Mouse (Mus musculus): ENCODE results near the gene Ppargc1a. TPM values are rescaled to one million over a fixed set of nuclear protein-coding genes. Genes with fewer than 3 reads are reported as not detected.

The Ppargc1a gene
- polyA plus RNA-seq, 1 experiment from 2014 or later, result 0.03 TPM

DNA sequence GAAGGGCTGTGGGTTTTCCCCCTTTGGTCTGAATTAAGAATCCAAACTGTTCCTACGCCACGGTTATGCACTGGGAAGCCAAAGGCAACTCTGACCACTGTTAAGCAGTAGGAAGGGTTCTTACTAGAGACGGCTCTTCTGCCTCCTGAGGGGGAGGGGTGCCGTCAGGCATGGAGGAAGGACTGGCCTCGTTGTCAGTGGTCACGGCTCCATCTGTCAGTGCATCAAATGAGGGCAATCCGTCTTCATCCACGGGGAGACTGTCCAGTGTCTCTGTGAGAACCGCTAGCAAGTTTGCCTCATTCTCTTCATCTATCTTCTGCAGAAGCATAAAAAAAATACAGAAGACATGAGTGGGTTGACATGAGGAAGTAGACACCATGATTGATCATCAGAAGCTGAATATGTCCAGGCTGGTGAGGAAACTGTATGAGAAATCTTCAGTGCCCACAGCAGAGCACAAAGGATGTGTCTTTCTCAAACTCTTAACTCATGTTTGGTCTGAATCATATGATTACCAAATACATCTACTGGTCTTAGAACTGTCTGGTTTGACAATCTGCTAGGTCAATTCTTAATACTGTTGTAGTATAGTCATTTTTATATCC, 69.5 kb downstream of the Ppargc1a start:
- H3K4me3 ChIP-seq (ENCODE audit: inconsistent target), result no peak overlapping the region
- H3K27ac ChIP-seq, result no peak overlapping the region
- H3K36me3 ChIP-seq (ENCODE audit: inconsistent target), result no peaks in the 10 kb centered on the region
- WGBS (ENCODE audit: missing documents), result 47% methylated on average over 8 of the region's 9 CpGs
- no peaks in the 10 kb centered on the region for H3K79me2 ChIP-seq (ENCODE audit: inconsistent target)

- H3K79me2 ChIP-seq (ENCODE audit: inconsistent target), result no peaks in the 10 kb centered on the region
- H3K36me3 ChIP-seq (ENCODE audit: inconsistent target), result no peaks in the 10 kb centered on the region
- 83% methylated on average over 6 of the region's 6 CpGs for WGBS (ENCODE audit: missing documents)
- no peak overlapping the region for H3K27ac ChIP-seq
- H3K4me3 ChIP-seq (ENCODE audit: inconsistent target), result no peak overlapping the region
Measured at GRCm38 (mm10) chr5:51495446-51495845, 72.1 kb downstream of the Ppargc1a start.

DNA sequence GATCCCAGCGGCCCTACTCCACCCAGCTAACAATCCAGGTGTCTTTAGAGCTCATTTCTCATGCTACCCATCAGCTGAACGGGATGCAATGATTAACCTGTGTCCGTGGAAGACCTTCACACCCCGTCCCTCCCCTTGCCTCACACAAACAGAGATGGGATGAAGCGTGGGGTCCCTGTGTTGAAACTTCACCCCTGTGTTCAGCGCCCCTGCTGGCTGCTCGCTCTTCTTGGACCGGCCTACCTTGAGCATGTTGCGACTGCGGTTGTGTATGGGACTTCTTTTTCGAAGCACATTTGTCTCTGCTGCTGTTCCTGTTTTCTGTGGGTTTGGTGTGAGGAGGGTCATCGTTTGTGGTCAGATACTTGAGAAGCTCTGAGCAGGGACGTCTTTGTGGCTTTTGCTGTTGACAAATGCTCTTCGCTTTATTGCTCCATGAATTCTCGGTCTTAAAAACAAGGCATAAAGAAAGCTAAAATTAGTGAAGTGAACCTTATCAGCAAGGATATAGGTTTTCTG, 73.1 kb downstream of the Ppargc1a start:
- no peaks in the 10 kb centered on the region for H3K79me2 ChIP-seq (ENCODE audit: inconsistent target)
- H3K27ac ChIP-seq, result no peak overlapping the region
- 24% methylated on average over 15 of the region's 15 CpGs for WGBS (ENCODE audit: missing documents)
- H3K36me3 ChIP-seq (ENCODE audit: inconsistent target), result no peaks in the 10 kb centered on the region
- H3K4me3 ChIP-seq (ENCODE audit: inconsistent target), result no peak overlapping the region

GRCm38 (mm10) chr5:51483768-51484167, 83.8 kb downstream of the Ppargc1a start:
- 82% methylated on average over 1 of the region's 1 CpGs for WGBS (ENCODE audit: missing documents)
- Histone ChIP-seq H3K27ac (no peak overlapping the region), H3K36me3 (ENCODE audit: inconsistent target) (no peaks in the 10 kb centered on the region), H3K4me3 (ENCODE audit: inconsistent target) (no peak overlapping the region), H3K79me2 (ENCODE audit: inconsistent target) (no peaks in the 10 kb centered on the region)

- no peaks in the 10 kb centered on the region for H3K36me3 ChIP-seq (ENCODE audit: inconsistent target)
- H3K79me2 ChIP-seq (ENCODE audit: inconsistent target), result no peaks in the 10 kb centered on the region
- no peak overlapping the region for H3K4me3 ChIP-seq (ENCODE audit: inconsistent target)
- H3K27ac ChIP-seq, result no peak overlapping the region
Measured at GRCm38 (mm10) chr5:51479859-51480258, 87.7 kb downstream of the Ppargc1a start.

- no peak overlapping the region for H3K4me3 ChIP-seq (ENCODE audit: inconsistent target)
- H3K36me3 ChIP-seq (ENCODE audit: inconsistent target), result no peaks in the 10 kb centered on the region
- no peak overlapping the region for H3K27ac ChIP-seq
- no peaks in the 10 kb centered on the region for H3K79me2 ChIP-seq (ENCODE audit: inconsistent target)
- WGBS (ENCODE audit: missing documents), result 60% methylated on average over 2 of the region's 2 CpGs
Measured at GRCm38 (mm10) chr5:51479456-51479855, 88.1 kb downstream of the Ppargc1a start.

GRCm38 (mm10) chr5:51478319-51478994, 89.1 kb downstream of the Ppargc1a start:
- no peaks in the 10 kb centered on the region for H3K36me3 ChIP-seq (ENCODE audit: inconsistent target)
- no peak overlapping the region for H3K27ac ChIP-seq
- 75% methylated on average over 7 of the region's 7 CpGs for WGBS (ENCODE audit: missing documents)
- no peaks in the 10 kb centered on the region for H3K79me2 ChIP-seq (ENCODE audit: inconsistent target)
- no peak overlapping the region for H3K4me3 ChIP-seq (ENCODE audit: inconsistent target)

- no peak overlapping the region for H3K27ac ChIP-seq
- H3K79me2 ChIP-seq (ENCODE audit: inconsistent target), result no peaks in the 10 kb centered on the region
- no peaks in the 10 kb centered on the region for H3K36me3 ChIP-seq (ENCODE audit: inconsistent target)
- 90% methylated on average over 3 of the region's 3 CpGs for WGBS (ENCODE audit: missing documents)
- H3K4me3 ChIP-seq (ENCODE audit: inconsistent target), result no peak overlapping the region
Measured at GRCm38 (mm10) chr5:51477140-51477539, 90.4 kb downstream of the Ppargc1a start.

- Histone ChIP-seq H3K36me3 (ENCODE audit: inconsistent target) (no peaks in the 10 kb centered on the region), H3K27ac (no peak overlapping the region), H3K4me3 (ENCODE audit: inconsistent target) (no peak overlapping the region), H3K79me2 (ENCODE audit: inconsistent target) (no peaks in the 10 kb centered on the region)
- WGBS (ENCODE audit: missing documents), result 90% methylated on average over 4 of the region's 4 CpGs
Measured at GRCm38 (mm10) chr5:51475034-51475541, 92.4 kb downstream of the Ppargc1a start.

- Histone ChIP-seq H3K36me3 (ENCODE audit: inconsistent target) (no peaks in the 10 kb centered on the region), H3K4me3 (ENCODE audit: inconsistent target) (no peak overlapping the region), H3K27ac (no peak overlapping the region), H3K79me2 (ENCODE audit: inconsistent target) (no peaks in the 10 kb centered on the region)
- 86% methylated on average over 4 of the region's 4 CpGs for WGBS (ENCODE audit: missing documents)
Measured at GRCm38 (mm10) chr5:51471614-51472013, 95.9 kb downstream of the Ppargc1a start.

GRCm38 (mm10) chr5:51466036-51466435, 101.5 kb downstream of the Ppargc1a start:
- no peak overlapping the region for H3K4me3 ChIP-seq (ENCODE audit: inconsistent target)
- WGBS (ENCODE audit: missing documents), result 86% methylated on average over 5 of the region's 5 CpGs
- no peaks in the 10 kb centered on the region for H3K36me3 ChIP-seq (ENCODE audit: inconsistent target)
- H3K27ac ChIP-seq, result no peak overlapping the region
- no peaks in the 10 kb centered on the region for H3K79me2 ChIP-seq (ENCODE audit: inconsistent target)

GRCm38 (mm10) chr5:51452033-51452432, 115.5 kb downstream of the Ppargc1a start:
- H3K79me2 ChIP-seq (ENCODE audit: inconsistent target), result no peaks in the 10 kb centered on the region
- no peak overlapping the region for H3K4me3 ChIP-seq (ENCODE audit: inconsistent target)
- H3K27ac ChIP-seq, result no peak overlapping the region
- no peaks in the 10 kb centered on the region for H3K36me3 ChIP-seq (ENCODE audit: inconsistent target)
- 78% methylated on average over 3 of the region's 3 CpGs for WGBS (ENCODE audit: missing documents)

GRCm38 (mm10) chr5:51447631-51448030, 119.9 kb downstream of the Ppargc1a start:
- WGBS (ENCODE audit: missing documents), result 86% methylated on average over 1 of the region's 1 CpGs
- no peak overlapping the region for H3K4me3 ChIP-seq (ENCODE audit: inconsistent target)
- no peaks in the 10 kb centered on the region for H3K79me2 ChIP-seq (ENCODE audit: inconsistent target)
- no peaks in the 10 kb centered on the region for H3K36me3 ChIP-seq (ENCODE audit: inconsistent target)
- no peak overlapping the region for H3K27ac ChIP-seq

GRCm38 (mm10) chr5:51446299-51447090, 121.0 kb downstream of the Ppargc1a start:
- WGBS (ENCODE audit: missing documents), result 92% methylated on average over 10 of the region's 14 CpGs
- Histone ChIP-seq H3K4me3 (ENCODE audit: inconsistent target) (no peak overlapping the region), H3K79me2 (ENCODE audit: inconsistent target) (no peaks in the 10 kb centered on the region), H3K36me3 (ENCODE audit: inconsistent target) (no peaks in the 10 kb centered on the region), H3K27ac (no peak overlapping the region)

GRCm38 (mm10) chr5:51445726-51446125, 121.8 kb downstream of the Ppargc1a start:
- Histone ChIP-seq H3K36me3 (ENCODE audit: inconsistent target) (no peaks in the 10 kb centered on the region), H3K79me2 (ENCODE audit: inconsistent target) (no peaks in the 10 kb centered on the region), H3K4me3 (ENCODE audit: inconsistent target) (no peak overlapping the region), H3K27ac (no peak overlapping the region)
